Mouse (Mus musculus) bone marrow, adult 2 months (tissue): ENCODE data around the gene Cdkn1a.

Experiments
- CTCF ChIP-seq: fragments of 200-500 bp; IDR thresholded peaks from 2 replicates; pipeline ENCODE4 v1.5.1; 2011; ENCODE audit warnings: low read length, control low read depth; ENCODE audit not compliant: control insufficient read depth, insufficient read depth
- POLR2A ChIP-seq: fragments of 200-500 bp; IDR thresholded peaks from 2 replicates; pipeline ENCODE4 v1.6.1; 2011; ENCODE audit warnings: low read depth, mild to moderate bottlenecking, control low read depth, low read length, borderline replicate concordance; ENCODE audit not compliant: control insufficient read depth

DNA sequence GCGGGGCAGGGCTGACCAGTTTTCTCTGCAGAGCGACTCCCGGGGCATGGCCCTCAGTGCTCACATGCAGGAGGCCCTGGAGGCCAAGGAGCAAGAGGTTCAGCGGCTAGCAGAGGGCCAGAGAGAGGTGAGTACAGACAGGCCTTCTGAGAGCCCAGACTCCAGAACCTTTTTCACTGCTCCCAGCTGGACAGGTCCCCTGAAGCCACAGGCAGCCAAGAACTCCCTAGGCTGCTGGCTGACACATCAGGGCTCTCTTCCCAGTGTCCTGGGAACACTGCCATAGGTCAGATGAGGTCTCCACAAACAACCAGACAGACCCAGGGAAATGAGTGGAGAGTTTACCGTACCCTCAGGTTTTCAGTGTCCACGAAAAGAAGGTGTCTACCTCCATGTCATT is 45.5 kb downstream of the Cdkn1a start:
- TF ChIP-seq POLR2A (no peak), CTCF (no peak)
